Mouse (Mus musculus) intestine, postnatal 0 days (tissue): Measurements from ENCODE around the gene Ccdc88c. TPM values are rescaled to one million over a fixed set of nuclear protein-coding genes. Genes with fewer than 3 reads are reported as not detected.

ENCODE experiments used
- ATAC-seq: fragments of 200-750 bp; cut with Nextera tagmentation; 2 replicates; pipeline ENCODE4 v1.8.0; 2017; ENCODE audit warnings: mild to moderate bottlenecking, moderate TSS enrichment, moderate library complexity
- H3K27ac ChIP-seq: fragments of 300-500 bp; sonication (generic); 2 replicates; pipeline ENCODE4 v1.5.1; 2014; ENCODE audit warnings: mild to moderate bottlenecking, low read depth, low read length, moderate library complexity
- H3K27me3 ChIP-seq: fragments of 300-500 bp; sonication (generic); replicated peaks from 2 replicates; pipeline ENCODE4 v1.6.1; 2014; ENCODE audit warnings: low read length, mixed read lengths; ENCODE audit not compliant: control insufficient read depth, insufficient read depth
- H3K36me3 ChIP-seq: fragments of 300-500 bp; sonication (generic); 2 replicates; pipeline ENCODE4 v1.6.1; 2014; ENCODE audit warnings: mild to moderate bottlenecking, moderate library complexity; ENCODE audit not compliant: control insufficient read depth, insufficient read depth
- H3K4me1 ChIP-seq: fragments of 300-500 bp; sonication (generic); replicated peaks from 2 replicates; pipeline ENCODE4 v1.6.1; 2014; ENCODE audit warnings: antibody characterized with exemption, low read length, mixed read lengths; ENCODE audit not compliant: control insufficient read depth, insufficient read depth
- H3K4me2 ChIP-seq: fragments of 300-500 bp; sonication (generic); replicated peaks from 2 replicates; pipeline ENCODE4 v1.6.1; 2014; ENCODE audit warnings: low read depth, mild to moderate bottlenecking, moderate library complexity
- H3K4me3 ChIP-seq: fragments of 300-500 bp; sonication (generic); 2 replicates; pipeline ENCODE4 v1.5.1; 2014; ENCODE audit warnings: low read depth, low read length
- H3K9ac ChIP-seq: fragments of 300-500 bp; sonication (generic); 2 replicates; pipeline ENCODE4 v1.6.1; 2014; ENCODE audit warnings: mild to moderate bottlenecking, low read depth, low read length
- H3K9me3 ChIP-seq: fragments of 300-500 bp; sonication (generic); 2 replicates; pipeline ENCODE4 v1.6.1; 2016; ENCODE audit warnings: mixed run types; ENCODE audit not compliant: control insufficient read depth
- CTCF ChIP-seq: sonication (generic); IDR thresholded peaks from 2 replicates; pipeline ENCODE4 v1.5.1; 2016; ENCODE audit warnings: low read depth, mild to moderate bottlenecking, control low read depth, antibody characterized with exemption, moderate library complexity
- WGBS: fragments of 180-500 bp; shearing (Covaris S2); extraction: QIAGEN DNeasy Blood & Tissue Kit; methylation state at CpG from one replicate; pipeline ENCODE4 v1.1.7; 2014; 5-methylcytosine and 5-hydroxymethylcytosine counted together
- polyA plus RNA-seq: library from polyadenylated mRNA; unstranded; fragments of >200 nt; fragmentation: Nextera tagmentation; extraction: Ambion mirVana; gene quantifications from 2 replicates; pipeline ENCODE4 v1.2.1, GENCODE M21; 2015

The Ccdc88c gene
- polyA plus RNA-seq, 1 experiment from 2014 or later, result 11.7 TPM

DNA sequence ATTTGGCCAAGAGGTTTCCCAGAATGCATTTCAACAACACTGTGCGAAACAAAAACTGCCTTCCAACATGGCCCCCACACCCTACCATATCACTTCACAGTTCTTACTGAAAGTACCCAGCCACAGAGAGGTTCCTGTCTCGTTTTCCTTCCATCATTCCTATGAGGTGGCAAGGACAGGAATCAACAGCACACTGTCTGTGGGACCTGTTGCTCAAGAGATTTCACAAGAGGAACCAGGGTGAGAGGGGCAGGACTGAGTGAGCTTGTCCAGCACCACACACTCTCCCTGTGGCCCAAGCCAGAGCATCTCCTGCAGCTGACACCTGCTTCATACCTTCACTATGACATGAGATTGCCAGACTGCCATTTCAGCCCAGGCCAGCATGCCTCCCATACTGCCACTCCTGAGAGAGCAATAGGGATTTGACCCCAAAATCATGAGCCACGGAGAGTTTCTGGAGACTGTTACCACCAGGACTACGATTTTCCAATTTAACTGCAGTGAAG is 39.0 kb downstream of the Ccdc88c start:
- Histone ChIP-seq H3K4me1 (0 out of 2 replicates have a peak, but pooled peaks cover 4% of the 10 kb centered on the region), H3K9me3 (no peaks in the 10 kb centered on the region), H3K36me3 (no peaks in the 10 kb centered on the region), H3K4me2 (no peak overlapping the region), H3K27me3 (no peaks in the 10 kb centered on the region), H3K4me3 (no peak overlapping the region), H3K27ac (no peak overlapping the region), H3K9ac (no peak overlapping the region)
- WGBS, result 74% methylated on average over 4 of the region's 4 CpGs
- ATAC-seq, result no peak
- no peak for TF ChIP-seq CTCF

- H3K9ac ChIP-seq, result no peak overlapping the region
- no peak for TF ChIP-seq CTCF
- no peaks in the 10 kb centered on the region for H3K9me3 ChIP-seq
- no peak for ATAC-seq
- H3K4me2 ChIP-seq, result no peak overlapping the region
- H3K4me3 ChIP-seq, result no peak overlapping the region
- H3K36me3 ChIP-seq, result no peaks in the 10 kb centered on the region
- H3K4me1 ChIP-seq, result 0 out of 2 replicates have a peak, but pooled peaks cover 4% of the 10 kb centered on the region
- H3K27ac ChIP-seq, result no peak overlapping the region
- no peaks in the 10 kb centered on the region for H3K27me3 ChIP-seq
- 84% methylated on average over 15 of the region's 15 CpGs for whole genome bisulfite sequencing
Measured at GRCm38 (mm10) chr12:100988324-100989130, 40.3 kb downstream of the Ccdc88c start.

- Histone ChIP-seq H3K9me3 (no peaks in the 10 kb centered on the region), H3K9ac (no peak overlapping the region), H3K27ac (no peak overlapping the region), H3K4me2 (no peak overlapping the region), H3K27me3 (no peaks in the 10 kb centered on the region), H3K4me1 (0 out of 2 replicates have a peak, but pooled peaks cover 4% of the 10 kb centered on the region), H3K36me3 (no peaks in the 10 kb centered on the region), H3K4me3 (no peak overlapping the region)
- TF ChIP-seq CTCF, result no peak
- WGBS, result 44% methylated on average over 4 of the region's 4 CpGs
- no peak for ATAC-seq
Measured at GRCm38 (mm10) chr12:100986423-100986822, 42.4 kb downstream of the Ccdc88c start.

DNA sequence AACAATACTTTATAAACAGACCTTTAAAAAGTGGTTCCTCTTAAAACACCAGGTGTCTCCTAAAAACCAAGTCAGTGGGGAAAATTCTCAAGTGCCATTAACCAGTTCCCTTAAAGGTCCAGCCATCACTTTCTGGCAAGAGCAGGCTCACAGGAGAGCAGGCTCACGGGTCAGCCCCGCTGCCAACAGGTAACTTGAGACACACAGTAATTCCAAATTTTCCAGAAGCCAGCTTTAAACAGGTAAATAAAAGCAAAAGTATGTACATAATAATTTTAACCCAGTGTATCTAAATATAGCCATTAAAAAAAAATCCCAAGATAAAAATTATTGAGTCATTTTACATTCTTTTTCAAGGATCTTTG is 43.1 kb downstream of the Ccdc88c start:
- no peak overlapping the region for H3K9ac ChIP-seq
- TF ChIP-seq CTCF, result no peak
- WGBS, result 85% methylated on average over 2 of the region's 2 CpGs
- no peak overlapping the region for H3K4me3 ChIP-seq
- 0 out of 2 replicates have a peak, but pooled peaks cover 4% of the 10 kb centered on the region for H3K4me1 ChIP-seq
- no peaks in the 10 kb centered on the region for H3K36me3 ChIP-seq
- no peaks in the 10 kb centered on the region for H3K9me3 ChIP-seq
- no peak for ATAC-seq
- no peak overlapping the region for H3K4me2 ChIP-seq
- no peaks in the 10 kb centered on the region for H3K27me3 ChIP-seq
- H3K27ac ChIP-seq, result no peak overlapping the region

- Histone ChIP-seq H3K9ac (no peak overlapping the region), H3K27me3 (no peaks in the 10 kb centered on the region), H3K4me3 (no peak overlapping the region), H3K4me2 (no peak overlapping the region), H3K36me3 (no peaks in the 10 kb centered on the region), H3K9me3 (no peaks in the 10 kb centered on the region), H3K27ac (no peak overlapping the region), H3K4me1 (0 out of 2 replicates have a peak, but pooled peaks cover 4% of the 10 kb centered on the region)
- WGBS, result 57% methylated on average over 10 of the region's 10 CpGs
- no peak for ATAC-seq
- no peak for TF ChIP-seq CTCF
Measured at GRCm38 (mm10) chr12:100985050-100985792, 43.6 kb downstream of the Ccdc88c start.

DNA sequence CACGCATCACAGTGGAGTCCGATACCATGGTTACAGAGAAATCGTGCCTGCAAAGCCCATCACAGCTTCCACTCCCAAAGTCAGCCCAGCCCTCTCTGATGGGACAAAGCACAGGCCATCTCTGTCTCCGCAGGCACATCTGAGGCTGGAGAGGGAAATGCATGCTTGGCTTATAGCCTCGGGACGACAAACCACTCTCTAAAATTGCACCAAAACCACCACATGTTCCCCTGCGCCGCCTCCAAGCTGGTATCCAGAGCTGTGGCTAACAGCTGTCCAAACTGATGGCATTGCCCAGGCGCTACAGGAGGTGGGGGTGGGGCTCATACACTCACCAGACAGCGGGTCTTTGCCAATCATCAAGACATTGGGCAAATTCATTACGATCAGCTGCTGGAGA is 45.3 kb downstream of the Ccdc88c start:
- H3K27ac ChIP-seq, result no peak overlapping the region
- no peaks in the 10 kb centered on the region for H3K27me3 ChIP-seq
- 0 out of 2 replicates have a peak, but pooled peaks cover 4% of the 10 kb centered on the region for H3K4me1 ChIP-seq
- H3K4me3 ChIP-seq, result no peak overlapping the region
- no peak overlapping the region for H3K4me2 ChIP-seq
- 79% methylated on average over 11 of the region's 11 CpGs for WGBS
- no peak for TF ChIP-seq CTCF
- no peak overlapping the region for H3K9ac ChIP-seq
- no peak for ATAC-seq
- no peaks in the 10 kb centered on the region for H3K9me3 ChIP-seq
- H3K36me3 ChIP-seq, result no peaks in the 10 kb centered on the region; the same call in 1 of the 2 replicates
